Mouse (Mus musculus): ENCODE measurements around the gene Alms1. TPM values are rescaled to one million over a fixed set of nuclear protein-coding genes. Genes with fewer than 3 reads are reported as not detected.

Gene Alms1
- 8.5 and 8.7 TPM in 2 replicates for polyA plus RNA-seq (2016; fragmentation: Nextera tagmentation; extraction: Ambion mirVana)

- H3K4me3 ChIP-seq = peak within 1 kb of the TSS; percentile 87
- H3K9ac ChIP-seq = peak within 1 kb of the TSS; percentile 82
- H3K9me3 ChIP-seq = no peaks in the 10 kb centered on the region
- peak within 1 kb of the TSS; percentile 70 for H3K4me2 ChIP-seq (replicated peaks)
- WGBS = under 1% methylated on average over 57 of the region's 59 CpGs
- peak within 1 kb of the TSS; percentile 85 for H3K27ac ChIP-seq
- peaks cover 20% of the 10 kb centered on the region for H3K4me1 ChIP-seq
- ATAC-seq (ENCODE audit: insufficient number of reproducible peaks, insufficient read depth, low FRiP score, low TSS enrichment) = peak; percentile 91
- no peaks in the 10 kb centered on the region for H3K27me3 ChIP-seq
- H3K36me3 ChIP-seq = no peaks in the 10 kb centered on the region
Observed at GRCm38 (mm10) chr6:85587396-85588143, at the start of gene Alms1. Alms1 (plus strand) TSS chr6:85587531.

- Histone ChIP-seq H3K9me3 (no peaks in the 10 kb centered on the region), H3K4me1 (no peaks in the 10 kb centered on the region), H3K27me3 (no peaks in the 10 kb centered on the region), H3K4me2 (replicated peaks) (no peak overlapping the region), H3K9ac (no peak overlapping the region), H3K4me3 (no peak overlapping the region), H3K27ac (no peak overlapping the region), H3K36me3 (no peaks in the 10 kb centered on the region)
- 75% methylated on average over 10 of the region's 10 CpGs for WGBS
- ATAC-seq (ENCODE audit: insufficient number of reproducible peaks, insufficient read depth, low FRiP score, low TSS enrichment) = no peak
Observed at GRCm38 (mm10) chr6:85543351-85544175, 43.8 kb upstream of the Alms1 start.

GRCm38 (mm10) chr6:85544251-85544881, 43.0 kb upstream of the Alms1 start:
- no peak overlapping the region for H3K4me2 ChIP-seq (replicated peaks)
- no peaks in the 10 kb centered on the region for H3K36me3 ChIP-seq
- no peak overlapping the region for H3K9ac ChIP-seq
- H3K9me3 ChIP-seq = no peaks in the 10 kb centered on the region
- no peaks in the 10 kb centered on the region for H3K27me3 ChIP-seq
- WGBS = 46% methylated on average over 13 of the region's 13 CpGs
- no peak for ATAC-seq (ENCODE audit: insufficient number of reproducible peaks, insufficient read depth, low FRiP score, low TSS enrichment)
- H3K4me3 ChIP-seq = no peak overlapping the region
- H3K27ac ChIP-seq = no peak overlapping the region
- H3K4me1 ChIP-seq = no peaks in the 10 kb centered on the region

- WGBS = 84% methylated on average over 5 of the region's 5 CpGs
- H3K4me3 ChIP-seq = no peak overlapping the region
- no peak overlapping the region for H3K27ac ChIP-seq
- no peaks in the 10 kb centered on the region for H3K27me3 ChIP-seq
- no peaks in the 10 kb centered on the region for H3K36me3 ChIP-seq
- ATAC-seq (ENCODE audit: insufficient number of reproducible peaks, insufficient read depth, low FRiP score, low TSS enrichment) = no peak
- H3K4me2 ChIP-seq (replicated peaks) = no peak overlapping the region
- no peaks in the 10 kb centered on the region for H3K9me3 ChIP-seq
- H3K9ac ChIP-seq = no peak overlapping the region
- no peaks in the 10 kb centered on the region for H3K4me1 ChIP-seq
Observed at GRCm38 (mm10) chr6:85547642-85548041, 39.7 kb upstream of the Alms1 start.

GRCm38 (mm10) chr6:85562374-85562773, 25.0 kb upstream of the Alms1 start:
- no peak for ATAC-seq (ENCODE audit: insufficient number of reproducible peaks, insufficient read depth, low FRiP score, low TSS enrichment)
- H3K4me2 ChIP-seq (replicated peaks) = no peak overlapping the region
- H3K4me1 ChIP-seq = no peaks in the 10 kb centered on the region
- no peaks in the 10 kb centered on the region for H3K27me3 ChIP-seq
- H3K9me3 ChIP-seq = no peaks in the 10 kb centered on the region
- no peaks in the 10 kb centered on the region for H3K36me3 ChIP-seq
- no peak overlapping the region for H3K27ac ChIP-seq
- no peak overlapping the region for H3K9ac ChIP-seq
- WGBS = 23% methylated on average over 1 of the region's 1 CpGs
- no peak overlapping the region for H3K4me3 ChIP-seq

GRCm38 (mm10) chr6:85572816-85573215, 14.5 kb upstream of the Alms1 start:
- WGBS = 79% methylated on average over 5 of the region's 5 CpGs
- no peak for ATAC-seq (ENCODE audit: insufficient number of reproducible peaks, insufficient read depth, low FRiP score, low TSS enrichment)
- Histone ChIP-seq H3K4me3 (no peak overlapping the region), H3K9ac (no peak overlapping the region), H3K4me2 (replicated peaks) (no peak overlapping the region), H3K36me3 (no peaks in the 10 kb centered on the region), H3K27me3 (no peaks in the 10 kb centered on the region), H3K27ac (no peak overlapping the region), H3K4me1 (no peaks in the 10 kb centered on the region), H3K9me3 (no peaks in the 10 kb centered on the region)

- H3K4me2 ChIP-seq (replicated peaks) = no peak overlapping the region
- 84% methylated on average over 5 of the region's 5 CpGs for WGBS
- H3K4me1 ChIP-seq = no peaks in the 10 kb centered on the region
- H3K27me3 ChIP-seq = no peaks in the 10 kb centered on the region
- ATAC-seq (ENCODE audit: insufficient number of reproducible peaks, insufficient read depth, low FRiP score, low TSS enrichment) = no peak
- no peaks in the 10 kb centered on the region for H3K9me3 ChIP-seq
- no peaks in the 10 kb centered on the region for H3K36me3 ChIP-seq
- H3K4me3 ChIP-seq = no peak overlapping the region
- no peak overlapping the region for H3K27ac ChIP-seq
- no peak overlapping the region for H3K9ac ChIP-seq
Observed at GRCm38 (mm10) chr6:85581688-85582087, 5.6 kb upstream of the Alms1 start.

DNA sequence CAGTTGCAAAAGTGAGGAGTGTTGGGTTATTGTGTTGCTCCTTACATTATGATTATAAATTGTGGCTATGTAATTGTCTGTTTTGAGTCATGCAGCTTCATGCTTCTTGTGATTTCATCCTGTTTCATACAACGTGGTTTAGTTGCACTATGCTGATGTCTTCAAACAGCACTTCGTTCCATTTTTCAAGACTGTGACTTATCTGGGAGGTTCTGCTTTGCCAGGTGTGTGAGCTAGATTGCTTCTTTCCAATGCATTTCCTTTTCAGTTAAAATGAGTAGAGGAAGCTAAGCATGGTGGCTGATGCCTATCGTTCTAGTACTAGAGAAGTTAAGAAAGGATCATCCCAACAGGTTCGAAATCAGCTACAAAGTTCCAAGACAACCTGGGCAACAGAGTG, 2.7 kb upstream of the Alms1 start:
- no peak overlapping the region for H3K4me3 ChIP-seq
- no peaks in the 10 kb centered on the region for H3K27me3 ChIP-seq
- no peak overlapping the region for H3K27ac ChIP-seq
- H3K9me3 ChIP-seq = no peaks in the 10 kb centered on the region
- no peak for ATAC-seq (ENCODE audit: insufficient number of reproducible peaks, insufficient read depth, low FRiP score, low TSS enrichment)
- 90% methylated on average over 4 of the region's 4 CpGs for WGBS
- peaks cover 12% of the 10 kb centered on the region for H3K4me1 ChIP-seq
- no peaks in the 10 kb centered on the region for H3K36me3 ChIP-seq
- H3K9ac ChIP-seq = no peak overlapping the region
- H3K4me2 ChIP-seq (replicated peaks) = no peak overlapping the region

DNA sequence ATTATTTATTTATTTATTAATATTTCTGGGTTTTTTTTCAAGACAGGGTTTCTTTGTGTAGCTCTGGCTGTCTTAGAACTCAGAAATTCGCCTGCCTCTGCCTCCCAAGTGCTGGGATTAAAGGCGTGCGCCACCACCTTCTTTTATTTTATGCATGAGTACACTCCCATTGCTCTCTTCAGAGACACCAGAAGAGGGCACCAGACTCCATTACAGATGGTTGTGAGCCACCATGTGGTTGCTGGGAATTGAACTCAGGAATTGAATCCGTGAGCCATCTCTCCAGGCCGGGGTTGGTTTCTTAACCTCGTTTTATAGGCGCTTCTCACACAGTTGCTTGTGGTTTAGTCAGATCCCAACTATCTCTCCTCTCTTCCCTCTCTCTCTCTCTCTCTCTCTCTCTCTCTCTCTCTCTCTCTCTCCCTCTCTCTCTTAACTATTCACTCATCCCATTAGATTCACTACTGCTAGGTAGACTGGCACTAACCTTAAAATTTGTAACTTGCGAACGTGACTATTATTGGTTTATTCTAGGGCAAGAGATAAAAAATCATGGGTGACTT, 445 bp upstream of the Alms1 start:
- WGBS = 32% methylated on average over 9 of the region's 9 CpGs
- H3K4me2 ChIP-seq (replicated peaks) = peak overlapping the region; percentile 70
- peak overlapping the region; percentile 87 for H3K4me3 ChIP-seq
- no peaks in the 10 kb centered on the region for H3K36me3 ChIP-seq
- H3K4me1 ChIP-seq = peaks cover 20% of the 10 kb centered on the region
- H3K27me3 ChIP-seq = no peaks in the 10 kb centered on the region
- no peak for ATAC-seq (ENCODE audit: insufficient number of reproducible peaks, insufficient read depth, low FRiP score, low TSS enrichment)
- H3K9me3 ChIP-seq = no peaks in the 10 kb centered on the region
- no peak overlapping the region for H3K27ac ChIP-seq
- H3K9ac ChIP-seq = no peak overlapping the region

- Histone ChIP-seq H3K4me3 (peak overlapping the region; percentile 87), H3K27me3 (no peaks in the 10 kb centered on the region), H3K9ac (peak overlapping the region; percentile 82), H3K27ac (peak overlapping the region; percentile 85), H3K4me2 (replicated peaks) (peak overlapping the region; percentile 70), H3K4me1 (peaks cover 20% of the 10 kb centered on the region), H3K9me3 (no peaks in the 10 kb centered on the region), H3K36me3 (no peaks in the 10 kb centered on the region)
- 0% methylated on average over 10 of the region's 10 CpGs for WGBS
- no peak for ATAC-seq (ENCODE audit: insufficient number of reproducible peaks, insufficient read depth, low FRiP score, low TSS enrichment)
Observed at GRCm38 (mm10) chr6:85588164-85588563, 833 bp downstream of the Alms1 start.

- Histone ChIP-seq H3K36me3 (no peaks in the 10 kb centered on the region), H3K9ac (peak overlapping the region; percentile 82), H3K27me3 (no peaks in the 10 kb centered on the region), H3K9me3 (no peaks in the 10 kb centered on the region), H3K4me1 (peaks cover 20% of the 10 kb centered on the region), H3K4me3 (peak overlapping the region; percentile 87), H3K27ac (no peak overlapping the region), H3K4me2 (replicated peaks) (peak overlapping the region; percentile 70)
- no peak for ATAC-seq (ENCODE audit: insufficient number of reproducible peaks, insufficient read depth, low FRiP score, low TSS enrichment)
- WGBS = 14% methylated on average over 4 of the region's 4 CpGs
Observed at GRCm38 (mm10) chr6:85588568-85588967, 1.2 kb downstream of the Alms1 start.

Measured in embryonic facial prominence, embryonic 12.5 days (tissue).